Mouse (Mus musculus) left cerebral cortex, postnatal 10 days (tissue): ENCODE data around the gene Slc22a21. TPM values are rescaled to one million over a fixed set of nuclear protein-coding genes. Genes with fewer than 3 reads are reported as not detected.
"Not testable (repeated sequence)": the region's sequence is repeated elsewhere in the genome, so short reads cannot be mapped to it uniquely, and the experiment has no call there.

ENCODE experiments used
- DNase-seq, 2 experiments: peaks; one replicate each; pipeline ENCODE4 v3.0.0; 2021 to 2022; ENCODE audit warnings: low spot score in 2 of 2, mixed read lengths in 1 of 2; ENCODE audit errors: extremely low spot score in 1 of 2
- intact Hi-C: fragments of 180-260 bp; cut with DNase I; formaldehyde crosslinking; loops from one replicate; pipeline ENCODE4 v1.15.1; 2025
- total RNA-seq, 2 experiments: library from RNA; stranded (reverse); gene quantifications; 2 replicates each; pipeline ENCODE4 v1.2.3; 2021

Gene Slc22a21
- total RNA-seq = 1 to 10 TPM; 2.4 to 2.9 TPM

GRCm38 (mm10) chr11:53979788-53980621, at the start of gene Slc22a21:
TSS of gene Slc22a21 (minus strand) at chr11:53980332.
- DNase-seq = peak; percentile 25 to 81
- intact Hi-C loops = loop anchor here (5.0 kb wide), 1 partner anchor 88 kb away; the partner anchor contains the start of gene Slc22a5

DNA sequence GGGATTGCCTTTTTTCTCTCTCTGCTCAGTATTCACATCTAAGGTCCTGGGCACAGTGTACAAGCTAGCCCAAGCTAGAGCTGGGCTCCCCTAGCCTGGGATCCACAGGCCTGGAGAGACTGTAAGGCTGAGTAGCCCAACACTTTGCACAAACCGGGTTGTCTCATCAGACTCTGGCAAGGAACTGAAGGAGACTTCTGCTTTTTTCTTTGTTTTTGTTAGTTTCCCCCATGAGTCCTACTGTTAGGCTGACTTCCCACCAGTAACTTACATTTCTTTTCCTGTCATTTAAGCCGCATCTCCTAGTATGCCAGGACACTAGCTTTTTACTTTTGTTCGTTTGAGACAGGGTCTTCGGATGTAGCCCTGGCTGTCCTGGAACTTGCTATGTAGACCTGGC, 48.9 kb upstream of the Slc22a21 start:
- DNase-seq = no peak
- intact Hi-C loops = no loop called here

DNA sequence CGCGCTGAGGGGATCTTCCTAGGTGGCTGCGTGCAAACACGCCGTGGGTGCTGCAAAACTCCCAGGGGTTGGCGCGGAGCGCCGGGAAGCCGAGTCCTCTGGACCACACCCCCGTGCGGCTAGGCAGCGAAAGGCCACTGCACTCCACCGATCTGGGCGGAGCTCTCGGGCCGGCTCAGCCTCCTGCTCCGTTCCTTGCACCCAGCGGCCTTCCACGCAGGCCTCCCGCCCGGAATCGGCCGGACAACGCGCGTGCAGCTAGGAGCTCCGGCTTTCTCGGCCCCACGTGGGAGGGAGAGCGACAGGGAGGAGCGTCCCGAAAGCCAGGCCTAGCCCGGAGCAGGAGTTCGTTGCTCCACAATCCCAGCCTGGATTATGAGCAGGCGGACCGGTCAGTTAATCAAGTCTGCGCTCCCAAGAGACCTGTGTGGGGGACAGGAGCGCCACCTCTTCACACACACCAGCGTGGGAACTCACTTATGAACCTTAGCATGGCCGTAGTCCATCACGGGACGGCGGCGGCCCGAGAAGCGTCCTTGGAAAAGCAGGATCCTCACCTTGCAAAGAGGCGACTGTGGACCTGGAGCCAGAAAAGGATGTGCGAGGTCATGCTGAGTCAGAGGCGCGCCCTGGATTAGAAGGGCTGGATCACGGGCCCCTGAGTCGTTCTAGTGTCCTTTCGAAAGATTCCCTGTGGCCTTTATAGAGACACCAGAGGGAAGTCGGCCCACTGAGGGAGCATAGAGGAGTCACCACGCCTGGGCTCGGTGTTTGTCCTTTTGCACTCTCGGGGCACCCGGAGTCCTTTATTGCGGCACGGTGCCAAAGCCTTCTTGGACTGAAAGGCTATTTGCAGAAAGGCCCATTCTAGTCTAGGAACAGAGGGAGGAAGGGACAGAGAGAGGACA, 48.2 kb upstream of the Slc22a21 start, which contains the start of gene Slc22a4:
TSS of gene Slc22a4 (minus strand) at position 47 of the 908 bp plus-strand sequence.
- peak; percentile 32 to 86 for DNase-seq
- intact Hi-C loops = no loop called here

DNA sequence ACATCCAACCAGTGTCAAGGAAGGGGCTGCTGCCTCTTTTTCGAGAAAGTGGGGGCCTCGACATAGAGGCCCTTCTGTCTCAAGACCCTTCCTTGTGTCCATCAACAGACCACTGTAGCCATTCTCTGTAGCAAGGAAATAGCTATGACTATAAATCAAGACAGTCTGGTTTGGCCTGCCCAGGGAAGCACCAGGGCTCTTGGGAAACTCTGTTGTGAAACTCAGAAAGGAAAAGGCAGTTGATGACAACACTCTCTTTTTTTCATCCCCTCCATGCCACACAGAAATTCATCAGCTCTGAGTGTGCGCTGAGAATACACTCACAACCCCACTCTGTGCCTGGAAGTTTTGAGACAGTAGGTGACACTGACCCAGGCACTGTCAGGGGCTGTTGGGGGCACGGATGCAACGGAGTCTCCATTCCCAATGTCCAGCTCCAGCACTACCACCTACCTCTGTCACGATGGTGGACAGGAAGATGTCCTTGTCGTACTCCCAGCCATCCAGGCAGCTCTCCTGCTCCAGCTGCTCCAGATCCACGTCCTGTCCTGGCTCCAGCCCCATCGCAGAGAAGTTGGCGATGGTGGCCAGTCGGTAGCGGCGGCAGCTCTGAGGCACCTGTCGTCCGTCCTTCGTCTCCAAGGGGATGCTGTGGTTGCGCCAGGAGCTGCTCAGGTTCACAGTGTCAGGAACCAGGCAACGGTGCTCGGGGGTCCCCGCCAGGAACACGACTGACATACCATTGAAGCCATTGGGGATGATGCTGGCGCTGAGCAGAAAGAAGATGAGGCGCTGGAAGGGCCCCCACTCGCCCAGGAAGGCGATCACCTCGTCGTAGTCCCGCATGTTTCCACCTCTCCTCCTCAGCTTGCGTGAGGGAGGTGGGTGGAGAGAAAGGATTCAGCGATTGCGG, 47.3 kb upstream of the Slc22a21 start:
- DNase-seq = no peak
- intact Hi-C loops = no loop called here

GRCm38 (mm10) chr11:54026491-54027041, 46.4 kb upstream of the Slc22a21 start:
- DNase-seq = no peak
- intact Hi-C loops = no loop called here

DNA sequence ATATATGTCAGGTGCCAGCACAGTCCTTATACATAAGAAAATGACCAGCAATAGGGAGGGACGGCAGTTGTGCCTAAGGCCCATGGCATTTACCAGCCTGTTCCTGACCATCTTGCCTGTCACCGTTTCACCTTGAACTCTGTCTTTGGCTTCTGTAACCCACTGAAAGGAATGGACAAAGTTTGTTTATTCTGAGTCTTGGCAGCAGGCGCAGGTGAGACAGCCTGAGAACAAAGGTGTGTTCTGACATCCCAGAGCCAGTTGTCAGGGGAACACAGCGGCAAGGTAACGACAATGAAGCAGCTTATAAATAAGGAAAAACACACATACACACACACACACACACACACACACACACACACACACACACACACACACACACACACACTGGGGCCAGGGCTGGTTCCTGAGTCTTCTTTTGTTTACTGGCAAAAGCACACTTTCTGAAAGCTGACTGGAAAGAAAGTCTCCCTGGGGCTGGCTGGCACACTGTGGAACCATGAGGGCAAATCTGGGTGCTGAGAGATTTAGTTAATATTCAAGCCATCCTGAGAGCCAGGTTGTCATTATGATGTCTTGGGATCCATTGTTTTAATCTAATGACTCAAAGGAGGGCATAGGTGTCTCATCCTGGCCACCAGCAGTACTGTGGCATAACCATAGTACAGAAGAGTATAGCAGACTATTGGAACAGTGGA, 41.4 kb upstream of the Slc22a21 start:
- DNase-seq = no peak
- intact Hi-C loops = no loop called here

GRCm38 (mm10) chr11:54018893-54019732, 39.0 kb upstream of the Slc22a21 start:
- DNase-seq = no peak
- intact Hi-C loops = no loop called here

DNA sequence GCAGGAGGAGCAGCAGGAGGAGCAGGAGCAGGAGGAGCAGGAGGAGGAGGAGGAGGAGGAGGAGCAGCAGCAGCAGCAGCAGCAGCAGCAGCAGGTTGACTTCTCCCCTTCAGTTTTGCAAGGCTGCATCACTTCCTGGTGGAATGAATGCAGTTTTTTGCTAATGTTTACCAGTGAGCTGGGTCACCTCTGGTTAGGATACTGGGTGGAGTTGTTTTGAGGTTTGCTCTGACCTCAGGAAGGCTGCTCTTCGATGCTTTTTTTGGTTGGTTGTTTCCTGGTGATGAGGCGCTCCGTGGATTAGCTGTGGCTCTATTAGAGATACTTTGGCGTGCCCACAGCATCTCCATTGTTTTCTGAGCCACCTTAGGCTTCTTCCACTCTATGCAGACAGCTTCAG, 37.5 kb upstream of the Slc22a21 start:
- DNase-seq = no peak
- intact Hi-C loops = no loop called here

DNA sequence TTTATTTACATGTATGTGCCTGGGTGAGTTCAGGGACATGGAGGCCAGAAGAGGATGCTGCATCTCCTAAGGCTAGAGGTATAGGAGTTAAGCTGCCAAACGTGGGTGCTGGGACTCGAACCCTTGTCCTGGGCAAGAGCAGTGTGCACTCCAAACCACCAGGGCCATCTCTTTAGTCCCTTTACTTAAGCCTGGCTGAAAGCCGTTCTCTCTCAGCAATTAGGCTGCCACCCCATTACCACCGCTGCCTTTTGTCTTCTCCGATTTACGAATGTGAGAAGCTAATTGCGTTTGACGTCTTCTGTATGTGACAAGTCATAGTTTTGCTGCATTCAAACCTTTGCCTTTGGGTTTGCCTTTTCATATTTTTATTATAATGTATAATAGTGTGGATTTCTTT, 35.9 kb upstream of the Slc22a21 start:
- no peak for DNase-seq
- intact Hi-C loops = no loop called here

- no peak for DNase-seq
- intact Hi-C loops = no loop called here
Observed at GRCm38 (mm10) chr11:54012961-54013360, 32.8 kb upstream of the Slc22a21 start.

- intact Hi-C loops = no loop called here
- no peak for DNase-seq
Observed at GRCm38 (mm10) chr11:54011255-54011654, 31.1 kb upstream of the Slc22a21 start.

DNA sequence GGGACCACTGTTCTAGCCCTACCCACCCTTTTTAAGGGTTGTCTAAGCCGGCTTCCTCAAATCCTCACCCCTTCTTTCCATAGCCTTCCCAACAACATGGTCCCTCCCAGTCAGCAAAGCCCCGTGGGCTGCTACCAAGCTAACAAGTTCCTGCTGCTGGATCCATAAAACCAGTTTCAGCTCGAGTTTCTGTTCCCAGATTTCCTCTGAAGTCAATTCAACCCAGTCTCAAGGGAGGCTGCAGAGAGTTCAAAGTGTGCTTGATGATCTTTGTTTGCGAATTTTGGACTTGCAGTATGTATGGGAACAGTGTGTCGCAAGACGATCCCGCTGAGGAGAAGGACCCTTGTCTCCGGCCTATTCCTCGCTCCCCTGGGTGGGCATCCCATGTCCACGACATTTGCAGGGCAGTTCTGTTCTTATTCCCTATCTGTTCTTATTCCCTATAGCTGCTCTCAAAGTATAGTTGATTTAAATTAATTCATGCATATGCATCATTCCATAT, 28.3 kb upstream of the Slc22a21 start:
- no peak for DNase-seq
- intact Hi-C loops = no loop called here

- intact Hi-C loops = no loop called here
- DNase-seq = no peak
Observed at GRCm38 (mm10) chr11:54007717-54008116, 27.6 kb upstream of the Slc22a21 start.

GRCm38 (mm10) chr11:54006901-54007300, 26.8 kb upstream of the Slc22a21 start:
- peak in 1 of 2 experiments; percentile 63 for DNase-seq
- intact Hi-C loops = no loop called here

DNA sequence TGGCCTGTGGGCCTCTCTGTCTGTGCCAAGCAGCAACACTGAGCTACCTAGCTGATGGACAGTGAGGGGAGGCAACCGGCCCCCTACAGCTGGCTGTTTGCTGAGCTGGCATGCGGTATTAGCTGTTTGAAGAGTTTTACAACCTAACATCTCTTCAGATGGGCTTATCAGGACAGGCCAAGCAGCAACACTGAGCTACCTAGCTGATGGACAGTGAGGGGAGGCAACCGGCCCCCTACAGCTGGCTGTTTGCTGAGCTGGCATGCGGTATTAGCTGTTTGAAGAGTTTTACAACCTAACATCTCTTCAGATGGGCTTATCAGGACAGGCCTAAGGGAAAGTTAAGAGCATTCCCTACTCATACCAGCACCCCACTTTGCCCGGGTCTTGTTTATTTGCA, 26.2 kb upstream of the Slc22a21 start:
- DNase-seq, intact Hi-C loops: not testable (repeated sequence)

DNA sequence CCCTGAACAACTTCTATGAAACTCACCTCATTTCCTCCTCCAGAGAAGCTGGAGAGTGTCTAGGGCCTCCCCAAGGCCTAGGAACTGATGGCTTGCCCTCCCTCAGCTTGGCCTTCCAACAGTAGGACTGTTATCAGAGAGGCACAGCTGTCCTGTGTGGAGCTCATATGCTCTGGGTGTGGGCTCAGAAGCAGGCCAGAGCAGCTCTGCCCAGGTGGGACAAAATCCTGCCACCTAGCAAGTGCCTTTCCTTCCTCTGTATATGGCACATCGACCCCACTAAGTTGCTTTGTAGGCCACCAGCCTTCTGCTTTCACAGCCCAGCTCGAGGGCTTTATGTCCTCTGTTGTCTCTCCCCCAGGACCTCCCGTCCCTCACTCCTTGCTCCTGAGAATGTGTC, 24.6 kb upstream of the Slc22a21 start:
- no peak for DNase-seq
- intact Hi-C loops = no loop called here

DNA sequence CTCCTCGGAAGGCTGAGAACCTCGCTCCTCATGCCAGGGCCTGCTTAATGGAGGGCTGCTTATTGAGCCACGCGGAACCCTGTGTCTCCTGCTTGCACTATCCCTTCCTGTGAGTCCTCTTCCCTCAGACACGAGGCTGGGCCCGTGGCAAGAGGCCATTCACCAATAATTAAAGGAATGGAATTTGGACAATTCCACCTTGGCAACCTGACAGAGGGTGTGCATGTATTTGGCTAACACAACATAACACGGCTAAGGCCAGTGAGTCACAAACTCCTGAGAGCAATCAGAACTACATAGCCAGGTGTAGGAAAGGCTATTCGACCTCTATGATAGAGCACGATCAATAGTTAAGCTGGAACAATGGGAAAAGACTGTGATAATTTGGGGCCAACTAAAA, 24.1 kb upstream of the Slc22a21 start:
- DNase-seq = peak in 1 of 2 experiments; percentile 39
- intact Hi-C loops = no loop called here
